Mouse (Mus musculus) embryonic fibroblast, embryonic 13.5 days (primary cell): ENCODE measurements around the gene Art3. TPM values are rescaled to one million over a fixed set of nuclear protein-coding genes. Genes with fewer than 3 reads are reported as not detected.

Experiments
- H3K27ac ChIP-seq: 2 replicates; pipeline ENCODE4 v1.5.1; 2012; ENCODE audit warnings: low read length, control low read depth, inconsistent platforms; ENCODE audit not compliant: insufficient read depth
- H3K4me1 ChIP-seq: 2 replicates; pipeline ENCODE4 v1.6.1; 2011; ENCODE audit warnings: low read length; ENCODE audit not compliant: control insufficient read depth, insufficient read depth
- H3K4me3 ChIP-seq: 2 replicates; pipeline ENCODE4 v1.5.1; 2011; ENCODE audit warnings: mild to moderate bottlenecking, control low read depth, low read length; ENCODE audit not compliant: insufficient read depth
- CTCF ChIP-seq: IDR thresholded peaks from 2 replicates; pipeline ENCODE4 v1.5.1; 2011; ENCODE audit warnings: mild to moderate bottlenecking, control low read depth, low read length, moderate library complexity, borderline replicate concordance; ENCODE audit not compliant: insufficient read depth
- POLR2A ChIP-seq: IDR thresholded peaks from 2 replicates; pipeline ENCODE4 v1.6.1; 2011; ENCODE audit warnings: low read depth, mild to moderate bottlenecking, control low read depth, low read length, moderate library complexity
- polyA plus RNA-seq: library from polyadenylated mRNA; stranded (reverse); fragments of >200 nt; gene quantifications from 2 replicates; pipeline ENCODE4 v1.2.4, GENCODE M21; 2011; ENCODE audit warnings: low read depth; ENCODE audit not compliant: missing spikeins, insufficient read length

The Art3 gene
- polyA plus RNA-seq, 1 experiment = not detected

DNA sequence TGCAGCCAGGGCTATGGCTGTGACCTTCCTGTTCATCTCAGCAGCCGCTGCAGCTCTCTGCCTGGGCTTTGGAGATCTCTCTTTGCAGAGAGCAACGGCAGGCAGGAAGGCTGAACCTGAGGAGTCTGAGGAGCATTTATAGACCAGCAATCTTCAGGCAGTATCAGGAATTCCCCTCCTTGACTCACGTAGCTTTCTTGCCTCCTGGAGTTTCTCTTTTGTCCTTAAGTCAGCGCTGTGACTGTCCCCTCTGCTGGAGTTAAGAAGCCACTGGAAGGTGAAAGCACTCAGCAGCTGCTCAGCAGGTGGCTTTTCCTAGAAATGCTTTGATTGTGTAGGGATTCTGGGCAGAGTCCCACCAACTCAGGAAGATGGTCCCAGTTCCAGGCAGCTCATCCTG, 31.6 kb downstream of the Art3 start:
- Histone ChIP-seq H3K27ac (no peak overlapping the region), H3K4me3 (no peak overlapping the region), H3K4me1 (peaks cover 7% of the 10 kb centered on the region)
- TF ChIP-seq CTCF = no peak
- TF ChIP-seq POLR2A = no peak

DNA sequence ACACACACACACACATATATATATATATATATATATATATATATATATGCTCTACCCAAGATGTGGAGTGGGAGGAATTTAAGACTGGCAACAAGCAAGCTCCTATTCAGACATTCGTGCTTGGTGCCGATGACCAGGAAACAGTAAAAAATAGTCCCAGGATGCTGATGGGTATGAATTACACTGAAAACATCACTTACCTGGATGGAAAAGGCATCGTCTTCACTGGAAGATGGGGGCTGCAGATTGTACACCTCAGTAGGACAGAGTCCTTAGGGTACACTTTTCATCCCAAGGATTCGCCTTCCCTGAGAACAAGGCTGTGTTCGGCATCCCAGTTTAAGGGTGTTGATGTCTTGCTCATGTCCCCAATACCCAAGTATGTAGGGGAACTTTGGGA, 32.4 kb downstream of the Art3 start:
- peaks cover 8% of the 10 kb centered on the region for H3K4me1 ChIP-seq
- H3K4me3 ChIP-seq = no peak overlapping the region
- no peak overlapping the region for H3K27ac ChIP-seq
- TF ChIP-seq CTCF = no peak
- TF ChIP-seq POLR2A = no peak

DNA sequence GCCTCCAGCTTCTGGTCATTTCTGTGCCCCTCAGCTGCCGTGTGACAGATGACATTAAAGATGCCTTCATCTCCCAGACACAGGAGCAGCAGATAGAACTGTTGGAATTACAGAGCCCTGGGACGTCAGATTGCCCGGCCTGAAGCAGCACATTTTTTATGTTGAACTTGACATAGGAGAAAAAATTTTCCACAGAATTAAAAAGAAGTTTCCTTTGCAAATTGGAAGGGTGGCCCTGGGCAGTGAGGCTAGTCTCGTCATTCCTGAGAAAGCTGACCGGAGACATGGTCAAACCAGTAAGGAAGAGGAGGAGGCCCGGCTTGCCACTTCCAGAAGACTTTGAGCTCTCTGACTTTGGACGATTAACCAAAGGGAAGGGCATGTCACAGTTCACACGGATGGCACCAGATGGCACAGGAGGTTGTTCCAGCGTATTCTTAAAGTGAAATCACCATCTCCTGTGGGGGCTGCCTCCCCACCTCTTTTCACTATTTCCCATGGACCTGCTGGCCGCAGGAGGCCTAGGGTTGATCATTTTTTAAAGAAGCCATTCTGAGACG, 33.6 kb downstream of the Art3 start:
- Histone ChIP-seq H3K27ac (no peak overlapping the region), H3K4me3 (no peak overlapping the region), H3K4me1 (peaks cover 13% of the 10 kb centered on the region)
- TF ChIP-seq CTCF = no peak

DNA sequence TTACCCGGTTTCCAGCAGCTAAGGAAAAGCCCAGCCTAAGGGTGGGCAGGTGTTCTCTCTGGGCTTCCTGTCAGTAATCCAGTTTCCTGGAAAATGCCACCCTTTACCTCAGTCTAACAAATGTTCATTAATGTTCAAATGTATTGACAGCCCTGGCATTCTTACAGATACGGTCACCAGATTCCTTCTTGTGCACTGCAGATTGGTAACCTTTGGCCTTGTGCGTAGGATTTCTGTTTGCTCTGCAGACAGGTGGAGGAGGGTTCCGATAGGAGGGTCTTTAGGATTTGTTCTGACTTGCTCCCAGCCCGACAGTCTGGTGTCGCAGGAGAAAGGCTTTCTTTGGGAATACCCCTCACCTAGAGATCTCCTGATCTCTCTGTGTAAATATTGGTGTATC, 34.9 kb downstream of the Art3 start:
- no peak overlapping the region for H3K27ac ChIP-seq
- no peak overlapping the region for H3K4me3 ChIP-seq
- TF ChIP-seq CTCF = no peak
- TF ChIP-seq POLR2A = no peak
- H3K4me1 ChIP-seq = peaks cover 11% of the 10 kb centered on the region

DNA sequence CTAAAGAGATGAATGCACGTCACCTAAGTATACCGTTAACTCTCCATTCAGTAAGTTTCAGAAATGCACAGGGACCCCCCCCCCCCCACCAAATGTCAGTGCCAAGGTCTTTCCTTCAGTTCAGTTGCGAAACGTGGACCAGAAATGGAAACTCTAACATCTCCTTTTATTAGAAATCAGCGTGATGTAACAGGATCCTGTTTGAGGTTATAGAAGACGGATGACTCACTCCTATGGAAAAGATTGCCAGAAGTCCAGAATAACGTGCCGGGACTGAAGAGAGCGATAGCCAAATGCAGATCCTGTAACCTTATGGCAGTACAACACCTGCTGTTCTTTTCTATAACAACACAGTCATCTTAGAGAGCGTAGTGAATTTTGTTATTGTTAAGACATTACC, 36.8 kb downstream of the Art3 start:
- Histone ChIP-seq H3K4me3 (no peak overlapping the region), H3K4me1 (peaks cover 16% of the 10 kb centered on the region), H3K27ac (0 out of 2 replicates have a peak overlapping the region, but pooled peaks have one; percentile 16)
- no peak for TF ChIP-seq POLR2A

DNA sequence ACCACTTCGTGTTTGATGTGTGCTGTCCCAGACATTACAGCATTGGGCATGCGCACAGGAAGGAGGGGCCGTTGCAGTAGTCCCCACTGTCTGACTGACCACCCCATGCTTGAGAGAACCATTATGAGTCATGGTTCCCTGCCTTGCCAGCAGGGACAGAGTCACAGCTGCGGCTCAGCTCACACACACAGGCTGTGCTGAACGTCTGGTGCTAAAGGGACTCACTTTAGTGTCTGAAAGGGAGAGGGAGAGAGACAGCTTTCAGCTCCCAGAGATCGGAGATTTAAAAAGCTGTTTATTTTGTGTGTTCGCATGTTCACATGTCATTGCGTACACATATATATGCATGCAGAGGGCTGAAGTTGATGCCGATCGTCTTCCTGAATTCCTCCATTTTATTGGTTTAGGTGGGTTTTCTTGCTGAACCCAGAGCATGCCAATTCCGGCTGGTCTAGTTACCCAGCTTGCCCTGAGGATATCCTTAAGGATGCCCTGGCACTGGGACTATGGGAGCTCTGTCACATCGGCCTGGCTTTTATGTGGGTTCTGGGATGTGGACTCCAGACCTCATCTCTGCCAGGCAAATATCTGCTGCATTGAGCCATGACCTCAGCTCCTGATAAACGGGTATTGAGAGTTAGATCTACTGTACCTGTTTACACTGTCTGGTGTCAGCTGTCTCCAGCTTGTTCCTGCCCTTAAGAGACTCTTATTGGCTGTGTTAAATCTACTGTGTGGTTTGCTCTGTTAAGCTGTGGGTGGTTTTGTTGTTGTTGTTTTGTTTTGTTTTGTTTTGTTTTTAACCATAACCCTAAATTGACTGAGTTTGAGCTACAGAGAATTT, 37.7 kb downstream of the Art3 start:
- peaks cover 16% of the 10 kb centered on the region for H3K4me1 ChIP-seq
- no peak for TF ChIP-seq CTCF
- TF ChIP-seq POLR2A = no peak
- H3K27ac ChIP-seq = no peak overlapping the region
- H3K4me3 ChIP-seq = no peak overlapping the region

DNA sequence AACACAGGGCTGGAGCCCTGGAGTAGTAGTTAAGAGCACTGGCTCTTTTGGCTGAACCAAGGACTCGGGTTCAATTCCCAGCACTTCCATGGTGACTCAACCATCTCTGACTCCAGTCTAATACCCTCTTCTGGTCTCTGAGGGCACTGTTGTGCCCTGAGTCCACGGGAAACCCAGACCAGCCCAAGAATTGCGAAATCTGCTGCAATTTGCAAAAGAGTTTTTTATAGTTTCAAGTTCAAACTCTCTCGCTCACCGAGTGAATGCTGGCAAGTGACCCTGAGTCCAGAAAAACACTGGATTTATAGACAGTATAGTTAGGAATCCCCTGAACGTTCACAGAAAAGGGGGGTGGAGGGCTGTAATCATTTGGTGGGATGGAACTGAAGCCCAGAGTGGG, 38.8 kb downstream of the Art3 start:
- Histone ChIP-seq H3K4me1 (peaks cover 16% of the 10 kb centered on the region), H3K27ac (no peak overlapping the region), H3K4me3 (no peak overlapping the region)
- TF ChIP-seq POLR2A = no peak
- TF ChIP-seq CTCF = no peak

DNA sequence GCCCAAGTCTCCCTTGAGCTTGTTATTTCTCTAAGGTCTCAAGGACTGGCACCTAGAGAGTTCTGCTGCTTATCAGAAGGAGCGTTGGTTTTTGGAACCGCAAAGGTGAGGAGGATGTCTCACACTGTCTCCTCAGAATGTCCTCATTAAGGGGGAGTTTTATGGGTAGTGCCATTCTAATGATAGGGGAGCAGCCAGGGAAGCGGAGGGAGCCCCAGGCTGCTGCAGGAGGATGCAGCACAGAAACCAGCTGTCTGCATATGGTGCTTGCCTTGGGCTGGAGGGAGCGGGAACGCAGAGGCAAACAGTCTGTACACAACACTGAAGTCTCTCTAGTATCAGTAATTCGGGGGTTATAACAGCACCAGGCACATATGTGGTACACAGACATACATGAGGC, 39.3 kb downstream of the Art3 start:
- no peak overlapping the region for H3K4me3 ChIP-seq
- no peak overlapping the region for H3K27ac ChIP-seq
- peaks cover 16% of the 10 kb centered on the region for H3K4me1 ChIP-seq
- no peak for TF ChIP-seq CTCF
- no peak for TF ChIP-seq POLR2A

DNA sequence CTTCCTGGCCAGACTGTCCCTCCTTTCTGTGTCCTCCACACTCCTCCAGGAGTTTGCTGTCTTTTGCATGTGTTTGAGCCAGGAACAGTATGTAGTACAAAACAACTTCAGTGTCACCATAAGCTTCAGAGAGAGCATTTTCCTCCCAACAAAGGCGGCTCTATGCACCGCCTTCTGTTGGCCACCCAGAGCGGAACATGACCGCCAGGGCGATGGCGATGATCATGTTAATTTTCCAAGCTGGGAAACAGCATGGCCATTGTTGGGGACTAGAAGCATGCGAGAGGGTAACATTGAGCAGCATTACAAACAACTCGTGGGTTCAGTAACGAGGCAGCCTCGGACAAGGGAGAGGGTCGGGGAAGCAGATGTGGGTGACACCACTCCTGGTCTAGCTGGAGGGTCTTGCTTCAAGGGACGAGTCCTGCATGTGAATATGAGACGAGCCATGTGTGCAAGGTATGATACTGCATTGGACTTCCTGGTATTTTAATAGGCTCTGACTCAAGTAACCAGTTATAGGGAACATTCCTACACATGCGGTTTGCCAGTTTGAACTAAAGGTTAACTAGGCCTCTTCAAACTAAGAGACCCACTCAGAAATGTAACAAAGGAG, 39.8 kb downstream of the Art3 start:
- TF ChIP-seq POLR2A (no peak), CTCF (no peak)
- no peak overlapping the region for H3K4me3 ChIP-seq
- H3K27ac ChIP-seq = no peak overlapping the region
- peaks cover 16% of the 10 kb centered on the region for H3K4me1 ChIP-seq

DNA sequence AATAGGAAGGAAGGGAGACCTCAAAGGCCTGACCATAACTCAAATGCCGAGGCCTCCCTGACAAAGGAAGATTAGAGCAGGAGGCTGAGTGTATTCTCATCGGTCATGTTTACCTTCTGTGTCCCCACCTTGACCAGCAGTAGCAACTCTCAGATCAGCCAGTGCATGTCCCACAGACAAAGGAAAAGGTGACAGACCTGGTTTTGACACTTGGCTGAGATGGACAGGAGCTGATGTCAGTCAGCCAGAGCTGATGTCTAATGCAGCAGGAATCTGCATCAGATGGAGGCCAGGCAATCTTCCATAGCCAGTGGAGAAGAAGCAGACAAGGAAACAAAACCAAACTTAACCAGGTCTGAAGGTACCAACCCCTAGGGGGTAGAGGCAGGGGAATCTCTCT, 41.0 kb downstream of the Art3 start:
- Histone ChIP-seq H3K4me1 (peaks cover 22% of the 10 kb centered on the region), H3K27ac (no peak overlapping the region), H3K4me3 (no peak overlapping the region)
- no peak for TF ChIP-seq POLR2A
- TF ChIP-seq CTCF = no peak

DNA sequence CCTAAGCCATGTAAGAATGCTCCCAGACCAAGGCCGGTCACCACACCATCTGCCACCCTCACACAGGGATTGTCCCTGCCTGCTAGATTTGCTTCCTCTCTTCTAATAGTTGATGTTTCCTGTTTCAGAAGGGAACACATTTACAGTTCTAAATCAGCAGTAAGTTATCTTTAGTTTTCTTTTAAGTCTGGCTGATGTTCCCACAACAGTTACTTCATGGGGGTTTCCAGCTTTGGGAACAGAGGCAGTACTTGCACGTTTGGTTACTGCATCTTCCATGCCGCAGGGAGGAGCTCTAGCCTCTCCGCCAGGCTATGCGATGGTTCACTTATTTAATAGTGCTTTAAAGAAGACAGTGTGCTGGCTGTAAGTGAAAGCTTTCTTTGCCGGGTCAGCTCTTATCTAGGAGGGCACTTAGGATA, 43.1 kb downstream of the Art3 start:
- Histone ChIP-seq H3K4me3 (no peak overlapping the region), H3K27ac (no peak overlapping the region)
- TF ChIP-seq POLR2A (no peak), CTCF (no peak)

More for the DNA sequence above, 43.1 kb downstream of the Art3 start:
- H3K4me1 ChIP-seq = peaks cover 11% of the 10 kb centered on the region
